Mouse (Mus musculus) ES-E14 (cell line): Measurements from ENCODE around the gene Gm6377.

Source experiments
- HCFC1 ChIP-seq: IDR thresholded peaks from 2 replicates; pipeline ENCODE4 v1.6.1; 2012; ENCODE audit warnings: low read length, inconsistent platforms, borderline replicate concordance; ENCODE audit not compliant: insufficient read depth
- MAFK ChIP-seq: IDR thresholded peaks from 2 replicates; pipeline ENCODE4 v1.6.1; 2014; ENCODE audit warnings: mild to moderate bottlenecking, low read depth, low read length, inconsistent platforms; ENCODE audit not compliant: insufficient read depth
- ZC3H11A ChIP-seq: IDR thresholded peaks from 2 replicates; pipeline ENCODE4 v1.6.1; 2012; ENCODE audit warnings: low read depth, mild to moderate bottlenecking, inconsistent platforms, low read length, borderline replicate concordance

GRCm38 (mm10) chrX:109207843-109208242 lies 11.3 kb downstream of the Gm6377 start:
- no peak for TF ChIP-seq HCFC1
- TF ChIP-seq MAFK = no peak
- TF ChIP-seq ZC3H11A = no peak
